Mouse (Mus musculus) kidney, embryonic 16.5 days (tissue): ENCODE results near the gene Cacng1. TPM values are rescaled to one million over a fixed set of nuclear protein-coding genes. Genes with fewer than 3 reads are reported as not detected.

Experiments used
- ATAC-seq: fragments of 200-750 bp; cut with Nextera tagmentation; 2 replicates; pipeline ENCODE4 v1.8.0; 2017; ENCODE audit warnings: moderate TSS enrichment; ENCODE audit not compliant: low FRiP score, low TSS enrichment
- H3K27ac ChIP-seq: fragments of 300-500 bp; sonication (generic); 2 replicates; pipeline ENCODE4 v1.5.1; 2014; ENCODE audit warnings: low read length
- H3K27me3 ChIP-seq: fragments of 300-500 bp; sonication (generic); 2 replicates; pipeline ENCODE4 v1.6.1; 2014; ENCODE audit warnings: low read length, control low read depth, mixed read lengths; ENCODE audit not compliant: insufficient read depth
- H3K36me3 ChIP-seq: fragments of 300-500 bp; sonication (generic); 2 replicates; pipeline ENCODE4 v1.6.1; 2014; ENCODE audit warnings: low read length, control low read depth, mixed read lengths; ENCODE audit not compliant: insufficient read depth
- H3K4me1 ChIP-seq: fragments of 300-500 bp; sonication (generic); 2 replicates; pipeline ENCODE4 v1.6.1; 2014; ENCODE audit warnings: low read length, control low read depth, mixed read lengths; ENCODE audit not compliant: insufficient read depth
- H3K4me2 ChIP-seq: fragments of 300-500 bp; sonication (generic); replicated peaks from 2 replicates; pipeline ENCODE4 v1.6.1; 2014; ENCODE audit warnings: low read depth, low read length
- H3K4me3 ChIP-seq: fragments of 300-500 bp; sonication (generic); 2 replicates; pipeline ENCODE4 v1.5.1; 2014; ENCODE audit warnings: mild to moderate bottlenecking, low read length
- H3K9ac ChIP-seq: fragments of 300-500 bp; sonication (generic); replicated peaks from 2 replicates; pipeline ENCODE4 v1.6.1; 2014; ENCODE audit warnings: low read length
- H3K9me3 ChIP-seq: fragments of 300-500 bp; sonication (generic); 2 replicates; pipeline ENCODE4 v1.6.1; 2016; ENCODE audit warnings: low read length, control low read depth
- WGBS: fragments of 180-500 bp; shearing (Covaris S2); extraction: QIAGEN DNeasy Blood & Tissue Kit; methylation state at CpG from one replicate; pipeline ENCODE4 v1.1.7; 2014; 5-methylcytosine and 5-hydroxymethylcytosine counted together
- polyA plus RNA-seq: library from polyadenylated mRNA; unstranded; fragments of >200 nt; fragmentation: Nextera tagmentation; extraction: Ambion mirVana; gene quantifications from 2 replicates; pipeline ENCODE4 v1.2.1, GENCODE M21; 2015

Gene Cacng1
- 0.95 and 1.3 TPM in 2 replicates for polyA plus RNA-seq

DNA sequence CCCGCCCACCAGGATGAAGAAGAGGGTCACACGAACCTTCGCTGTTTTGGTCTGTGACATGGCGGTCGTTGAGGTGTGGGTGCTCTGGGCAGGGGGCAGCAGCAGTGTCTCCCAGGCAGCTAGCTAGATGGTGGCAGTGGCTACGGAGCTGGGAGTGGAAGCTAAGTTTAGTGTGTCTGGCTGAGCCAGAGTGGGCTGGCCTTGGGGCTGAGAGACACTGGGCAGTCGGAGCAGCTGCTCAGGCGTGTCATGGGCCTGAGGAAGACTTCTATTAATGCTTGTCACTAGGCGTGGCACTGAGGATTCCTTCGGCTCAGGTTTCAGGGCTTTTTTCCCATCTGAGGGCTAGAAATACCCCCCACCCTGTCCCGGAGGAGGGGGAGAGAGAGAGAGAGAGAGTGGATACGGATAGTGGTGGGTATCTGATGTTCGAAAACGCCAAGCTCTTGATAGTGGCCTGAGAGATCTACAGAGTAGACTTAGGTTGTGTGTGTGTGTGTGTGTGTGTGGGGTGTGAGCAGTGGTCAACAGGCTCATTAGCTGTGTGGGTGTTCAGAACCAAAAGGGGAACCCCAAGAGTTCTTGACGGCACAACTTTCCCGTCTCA is at the start of gene Cacng1:
Cacng1 (minus strand) TSS at position 191 of the 607 bp plus-strand sequence.
- H3K36me3 ChIP-seq = no peaks in the 10 kb centered on the region
- no peak within 1 kb of the TSS for H3K4me2 ChIP-seq
- peak; percentile 71 for ATAC-seq
- H3K9me3 ChIP-seq = 0 out of 2 replicates have a peak, but pooled peaks cover 5% of the 10 kb centered on the region
- peaks cover 7% of the 10 kb centered on the region for H3K4me1 ChIP-seq
- H3K9ac ChIP-seq = no peak within 1 kb of the TSS
- WGBS = 51% methylated on average over 16 of the region's 16 CpGs
- H3K27ac ChIP-seq = no peak within 1 kb of the TSS
- H3K27me3 ChIP-seq = no peaks in the 10 kb centered on the region
- H3K4me3 ChIP-seq = no peak within 1 kb of the TSS

DNA sequence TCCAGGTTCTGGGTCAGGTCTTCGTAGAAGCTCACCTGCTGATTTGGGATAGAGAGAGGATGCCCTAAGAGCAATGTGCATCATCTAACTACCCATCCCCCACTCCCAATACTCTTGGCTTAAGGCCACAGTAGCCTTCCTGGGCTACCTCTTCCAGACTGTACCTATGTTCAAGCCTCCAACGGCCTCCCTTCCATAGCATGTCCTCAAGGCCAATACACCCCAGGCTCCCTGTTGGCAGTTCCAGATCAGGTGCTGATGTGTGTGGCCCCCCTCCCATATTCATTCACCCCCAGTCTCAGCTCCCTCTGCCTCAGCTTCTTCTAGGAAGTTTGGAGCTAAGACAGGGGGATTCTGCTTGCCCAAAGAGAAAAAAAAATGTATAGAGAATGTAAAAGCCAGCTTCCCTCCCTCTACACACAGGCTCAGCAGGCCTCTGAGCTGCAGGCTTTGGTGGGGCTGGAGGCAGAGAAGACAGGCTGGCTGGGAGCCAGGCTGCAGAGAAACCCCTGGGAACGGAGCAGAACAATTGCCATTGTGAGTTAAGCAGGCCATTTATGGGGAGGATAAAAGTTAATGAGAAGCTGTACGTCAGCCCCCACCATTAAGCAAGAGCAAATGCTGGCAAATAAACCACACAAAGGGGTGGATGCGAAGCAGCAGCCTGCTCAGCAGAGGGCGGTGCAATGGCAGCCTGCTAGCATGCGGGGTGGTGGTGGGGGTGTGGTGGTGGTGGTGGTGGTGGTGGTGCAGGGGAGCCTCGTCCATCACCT is 46.6 kb upstream of the Cacng1 start:
- H3K4me1 ChIP-seq = peaks cover 23% of the 10 kb centered on the region
- no peak overlapping the region for H3K9ac ChIP-seq
- no peaks in the 10 kb centered on the region for H3K36me3 ChIP-seq
- H3K27me3 ChIP-seq = no peaks in the 10 kb centered on the region
- H3K9me3 ChIP-seq = no peaks in the 10 kb centered on the region
- ATAC-seq = peak; percentile 63
- peak overlapping the region; percentile 51 for H3K27ac ChIP-seq
- no peak overlapping the region for H3K4me2 ChIP-seq
- H3K4me3 ChIP-seq = no peak overlapping the region
- WGBS = 38% methylated on average over 8 of the region's 8 CpGs

DNA sequence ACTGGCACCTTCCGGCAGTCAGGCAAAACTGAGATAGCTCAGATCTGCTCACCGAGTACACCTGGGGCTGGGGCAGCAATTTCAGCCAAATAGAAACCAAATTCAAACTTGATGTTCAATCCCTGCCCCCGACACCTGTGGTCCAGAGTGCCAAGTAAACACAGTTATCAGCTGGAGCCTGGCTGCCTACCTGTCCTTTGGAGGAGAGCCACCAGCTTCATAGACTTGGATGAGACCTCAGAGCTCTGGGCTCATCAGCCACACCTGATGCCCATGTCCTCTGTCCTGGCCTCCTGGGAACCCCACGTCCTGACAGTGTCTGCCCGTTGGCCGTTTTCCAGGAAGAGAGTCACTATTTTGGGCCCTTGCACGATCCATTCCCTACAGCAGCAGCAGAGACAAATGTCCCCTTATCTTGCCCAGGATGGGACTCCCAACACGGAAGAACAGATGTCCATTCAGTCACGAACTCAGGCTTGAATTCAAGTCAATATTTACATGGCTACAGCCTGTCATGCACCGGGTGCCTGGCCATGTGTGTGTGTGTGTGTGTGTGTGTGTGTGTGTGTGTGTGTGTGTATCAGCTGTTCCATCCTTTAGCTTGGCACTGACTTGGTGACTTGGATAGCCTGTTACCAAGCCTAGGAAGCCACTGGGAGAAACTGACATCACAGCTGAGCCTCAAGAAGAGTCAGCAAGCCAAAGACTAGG is 45.6 kb upstream of the Cacng1 start:
- no peak overlapping the region for H3K4me3 ChIP-seq
- ATAC-seq = no peak
- H3K9ac ChIP-seq = no peak overlapping the region
- H3K4me1 ChIP-seq = peaks cover 15% of the 10 kb centered on the region
- H3K27ac ChIP-seq = no peak overlapping the region
- H3K27me3 ChIP-seq = no peaks in the 10 kb centered on the region
- no peaks in the 10 kb centered on the region for H3K36me3 ChIP-seq
- no peaks in the 10 kb centered on the region for H3K9me3 ChIP-seq
- WGBS = 74% methylated on average over 10 of the region's 10 CpGs
- H3K4me2 ChIP-seq = no peak overlapping the region

DNA sequence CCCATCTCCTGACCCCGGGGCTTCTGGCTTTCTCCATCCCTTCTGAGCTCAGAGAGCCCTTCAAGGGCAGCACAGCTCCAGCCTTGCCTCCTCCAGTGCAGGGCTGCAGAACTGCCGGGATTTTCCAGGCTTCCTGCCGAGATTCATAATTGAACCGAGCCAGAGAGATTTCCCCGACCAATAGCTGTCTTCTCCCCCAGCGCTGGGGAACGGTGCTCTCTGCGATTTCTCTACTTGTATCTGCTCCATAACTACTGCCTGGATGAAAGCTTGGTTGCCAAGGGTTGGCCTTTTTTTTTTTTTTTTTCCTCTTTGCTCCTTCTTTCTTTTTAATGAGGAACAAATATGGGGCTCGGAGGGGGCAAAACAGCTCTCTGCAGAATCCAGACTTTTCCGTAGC is 43.7 kb upstream of the Cacng1 start:
- no peaks in the 10 kb centered on the region for H3K36me3 ChIP-seq
- H3K4me1 ChIP-seq = peaks cover 9% of the 10 kb centered on the region
- H3K9me3 ChIP-seq = no peaks in the 10 kb centered on the region
- 72% methylated on average over 10 of the region's 10 CpGs for WGBS
- no peak overlapping the region for H3K4me3 ChIP-seq
- no peak for ATAC-seq
- no peak overlapping the region for H3K4me2 ChIP-seq
- H3K27ac ChIP-seq = no peak overlapping the region
- H3K9ac ChIP-seq = no peak overlapping the region
- no peaks in the 10 kb centered on the region for H3K27me3 ChIP-seq

DNA sequence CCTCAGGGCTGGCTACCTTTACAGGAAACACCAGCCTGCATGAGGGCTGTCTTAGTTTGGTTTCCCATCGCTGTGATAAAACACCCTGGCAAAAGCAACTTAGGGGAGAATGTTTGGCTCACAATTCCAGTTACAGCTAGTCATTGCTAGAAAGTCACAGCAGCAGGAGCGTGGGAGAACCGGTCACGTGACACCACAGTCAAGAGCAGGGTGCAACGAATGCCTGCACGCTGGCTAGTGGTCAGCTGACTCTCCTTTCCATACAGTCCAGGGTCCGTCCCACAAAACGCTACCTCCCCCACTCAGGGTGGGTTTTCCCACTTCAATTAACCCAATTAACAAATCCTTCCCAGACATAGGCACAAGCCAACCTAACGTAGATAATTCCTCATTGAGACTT is 43.2 kb upstream of the Cacng1 start:
- Histone ChIP-seq H3K9me3 (no peaks in the 10 kb centered on the region), H3K4me1 (peaks cover 9% of the 10 kb centered on the region), H3K27me3 (no peaks in the 10 kb centered on the region), H3K9ac (no peak overlapping the region), H3K27ac (no peak overlapping the region), H3K4me3 (no peak overlapping the region), H3K4me2 (no peak overlapping the region), H3K36me3 (no peaks in the 10 kb centered on the region)
- WGBS = 72% methylated on average over 9 of the region's 9 CpGs
- no peak for ATAC-seq

DNA sequence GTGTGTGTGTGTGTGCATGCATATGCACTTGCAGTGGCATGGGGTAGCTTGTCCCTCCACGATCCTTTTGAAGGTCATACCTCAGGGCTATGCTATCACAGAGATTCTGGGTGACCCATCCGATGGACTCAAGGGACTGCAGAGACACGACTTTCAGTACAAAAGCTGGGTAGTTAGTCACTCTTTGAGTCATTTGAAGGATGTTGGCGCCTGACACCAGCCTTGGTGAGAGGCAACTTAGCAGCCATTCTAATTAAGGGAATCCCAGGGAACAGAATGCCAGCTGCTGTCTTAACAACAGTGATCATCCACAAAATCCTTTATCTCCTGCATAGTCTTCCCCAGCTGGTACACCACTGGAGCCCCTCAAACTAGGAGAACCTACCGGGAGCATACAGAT is 32.8 kb upstream of the Cacng1 start:
- H3K9me3 ChIP-seq = no peaks in the 10 kb centered on the region
- no peak overlapping the region for H3K4me3 ChIP-seq
- no peak for ATAC-seq
- H3K27ac ChIP-seq = no peak overlapping the region
- no peaks in the 10 kb centered on the region for H3K36me3 ChIP-seq
- H3K27me3 ChIP-seq = no peaks in the 10 kb centered on the region
- no peak overlapping the region for H3K4me2 ChIP-seq
- H3K9ac ChIP-seq = no peak overlapping the region
- H3K4me1 ChIP-seq = no peaks in the 10 kb centered on the region
- 82% methylated on average over 5 of the region's 5 CpGs for WGBS

DNA sequence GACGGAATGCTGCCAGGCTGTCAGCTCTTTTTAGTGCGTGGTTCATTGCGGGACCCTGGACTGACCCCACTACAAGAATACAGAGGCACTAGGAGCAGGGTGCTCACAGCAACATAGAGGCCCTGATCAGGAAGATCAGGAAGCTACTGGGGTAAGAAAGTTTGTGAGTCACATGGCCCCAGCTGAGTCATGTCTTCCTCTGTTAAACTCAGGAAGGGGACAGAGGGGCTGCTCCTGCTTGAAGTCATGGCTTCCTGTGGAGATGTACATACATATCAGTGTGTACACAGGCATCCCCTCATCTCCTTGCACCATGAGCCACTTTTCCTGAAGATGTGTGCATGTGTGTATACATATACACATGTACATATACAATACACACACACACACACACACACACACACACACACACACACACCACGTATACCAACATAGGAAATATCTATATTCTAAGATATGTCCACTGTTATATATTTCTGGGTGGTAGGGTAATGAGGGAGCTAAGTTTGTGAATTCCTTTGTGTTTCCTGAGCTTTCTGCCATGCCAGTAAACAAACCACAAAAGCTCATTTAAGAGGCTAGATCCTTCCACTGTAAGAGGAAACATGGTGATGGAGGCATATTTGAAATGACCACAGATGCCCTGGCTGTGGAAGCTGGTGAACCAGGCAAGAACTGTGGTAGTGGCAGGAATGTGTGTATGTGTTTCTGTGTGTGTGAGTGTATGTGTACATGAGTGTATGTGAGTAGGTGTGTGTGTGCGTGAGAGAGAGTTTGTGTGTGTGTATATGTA is 32.1 kb upstream of the Cacng1 start:
- no peaks in the 10 kb centered on the region for H3K27me3 ChIP-seq
- H3K27ac ChIP-seq = no peak overlapping the region
- no peaks in the 10 kb centered on the region for H3K36me3 ChIP-seq
- no peaks in the 10 kb centered on the region for H3K4me1 ChIP-seq
- no peak overlapping the region for H3K4me2 ChIP-seq
- no peak overlapping the region for H3K9ac ChIP-seq
- H3K4me3 ChIP-seq = no peak overlapping the region
- no peaks in the 10 kb centered on the region for H3K9me3 ChIP-seq
- 66% methylated on average over 5 of the region's 5 CpGs for WGBS
- ATAC-seq = no peak

DNA sequence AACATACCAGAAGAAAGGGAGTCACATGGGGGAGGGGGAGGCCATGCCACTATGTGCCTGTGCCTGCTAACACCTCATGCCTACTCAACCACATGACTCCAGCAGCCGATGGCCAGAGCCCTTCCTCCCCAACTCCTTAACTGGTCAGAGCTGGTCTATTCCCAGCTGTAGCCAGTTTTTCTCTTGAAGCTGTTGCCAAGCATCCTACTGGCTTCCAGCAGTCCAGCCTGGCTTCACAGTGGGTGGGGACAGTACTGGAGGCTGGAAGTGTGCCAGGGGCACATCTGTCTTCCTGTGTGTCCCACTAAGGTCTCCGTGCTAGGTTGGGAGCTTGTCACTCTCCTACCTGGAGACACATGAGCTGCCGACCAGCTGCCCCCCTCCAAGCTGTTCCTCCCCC is 26.8 kb upstream of the Cacng1 start:
- WGBS = 34% methylated on average over 3 of the region's 3 CpGs

DNA sequence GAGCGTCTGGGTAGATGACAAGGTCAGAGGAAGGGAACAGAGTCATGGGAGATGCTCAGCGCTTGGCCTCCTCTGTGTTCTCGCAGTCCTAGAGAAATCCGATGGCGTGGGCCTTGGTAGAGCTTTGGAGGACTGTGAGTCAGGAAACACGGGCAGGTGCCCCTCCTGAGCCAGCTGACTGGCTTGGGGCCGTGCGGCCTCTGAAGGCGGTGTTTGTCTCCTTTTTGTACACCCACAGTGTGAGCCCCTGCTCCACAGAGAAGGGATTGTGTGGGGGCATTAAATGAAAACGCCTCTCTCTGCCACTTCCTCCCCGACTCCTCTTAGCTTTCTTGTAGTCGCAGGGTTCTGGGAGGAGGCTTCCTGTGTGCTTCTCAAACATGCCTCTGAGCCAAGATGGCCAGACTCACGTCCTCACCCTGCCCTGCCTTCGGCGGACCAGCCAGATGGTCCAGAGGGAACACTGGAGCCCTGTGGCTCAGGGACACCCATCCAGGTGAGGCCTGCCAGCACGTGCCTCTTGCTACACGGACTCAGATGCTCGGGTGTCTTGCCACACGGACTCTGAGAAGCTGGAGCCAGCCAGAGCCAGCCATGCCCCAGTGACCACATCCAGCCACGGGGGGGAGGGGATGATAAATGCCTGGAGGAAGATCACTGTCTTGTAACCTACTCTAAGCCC is 22.2 kb upstream of the Cacng1 start:
- peak; percentile 44 for ATAC-seq
- Histone ChIP-seq H3K4me2 (no peak overlapping the region), H3K4me1 (peaks cover 6% of the 10 kb centered on the region), H3K36me3 (no peaks in the 10 kb centered on the region), H3K9me3 (no peaks in the 10 kb centered on the region), H3K9ac (no peak overlapping the region), H3K27ac (no peak overlapping the region), H3K4me3 (no peak overlapping the region), H3K27me3 (no peaks in the 10 kb centered on the region)
- 64% methylated on average over 20 of the region's 20 CpGs for WGBS

More for the DNA sequence above, 26.8 kb upstream of the Cacng1 start:
- Histone ChIP-seq H3K9me3 (no peaks in the 10 kb centered on the region), H3K9ac (no peak overlapping the region), H3K36me3 (no peaks in the 10 kb centered on the region), H3K4me1 (peaks cover 6% of the 10 kb centered on the region), H3K27ac (no peak overlapping the region), H3K27me3 (no peaks in the 10 kb centered on the region), H3K4me2 (no peak overlapping the region), H3K4me3 (no peak overlapping the region)
- peak; percentile 46; the same call in 1 of the 2 replicates for ATAC-seq
